Mouse (Mus musculus): ENCODE data around the gene Krtap31-1.
"Not testable (repeated sequence)": the region's sequence is repeated elsewhere in the genome, so short reads cannot be mapped to it uniquely, and the experiment has no call there.

Krtap31-1 gene

GRCm38 (mm10) chr11:99907620-99908019 is at the start of gene Krtap31-1:
TSS of gene Krtap31-1 (plus strand) at chr11:99907920.
- DNase-seq = no peak

GRCm38 (mm10) chr11:99858761-99859160 is 49.0 kb upstream of the Krtap31-1 start:
- DNase-seq = no peak

- DNase-seq = not testable (repeated sequence)
Observed at GRCm38 (mm10) chr11:99864176-99864575, 43.5 kb upstream of the Krtap31-1 start, which contains the start of gene Gm11559. TSS of gene Gm11559 (plus strand) at chr11:99864476.

- not testable (repeated sequence) for DNase-seq
Observed at GRCm38 (mm10) chr11:99873089-99873488, 34.6 kb upstream of the Krtap31-1 start, which contains the start of gene Krtap9-1. TSS of gene Krtap9-1 (plus strand) at chr11:99873389.

- DNase-seq = not testable (repeated sequence)
Observed at GRCm38 (mm10) chr11:99878887-99879286, 28.8 kb upstream of the Krtap31-1 start, which contains the start of gene Gm11567. TSS of gene Gm11567 (plus strand) at chr11:99879187.

GRCm38 (mm10) chr11:99914451-99914850 is 6.7 kb downstream of the Krtap31-1 start, which contains the start of gene Gm11565:
TSS of gene Gm11565 (plus strand) at chr11:99914751.
- no peak for DNase-seq

GRCm38 (mm10) chr11:99935991-99936390 is 28.3 kb downstream of the Krtap31-1 start, which contains the start of gene Krtap31-2:
TSS of gene Krtap31-2 (plus strand) at chr11:99936291.
- DNase-seq = no peak

- DNase-seq = no peak
Observed at GRCm38 (mm10) chr11:99937751-99938264, 30.1 kb downstream of the Krtap31-1 start.

- no peak for DNase-seq
Observed at GRCm38 (mm10) chr11:99948175-99948574, 40.5 kb downstream of the Krtap31-1 start, which contains the start of gene Krtap9-5. TSS of gene Krtap9-5 (plus strand) at chr11:99948475.
